Mouse (Mus musculus) cerebellum, postnatal 10 days (tissue): ENCODE measurements at regions not wholly inside any gene's neighbourhood (a gene's known extent, or its start where the extent isn't known, plus 50 kb on each side); places are given as distances from the start of the nearest gene placed in this dataset.

Experiments
- DNase-seq, 2 experiments: peaks; one replicate each; pipeline ENCODE4 v3.0.0; 2021; ENCODE audit warnings: mixed read lengths in 2 of 2

GRCm38 (mm10) chr9:101551256-101551655 lies 299.7 kb upstream of the Ppp2r3a start:
- DNase-seq, result peak in 1 of 2 experiments; percentile 18

DNA sequence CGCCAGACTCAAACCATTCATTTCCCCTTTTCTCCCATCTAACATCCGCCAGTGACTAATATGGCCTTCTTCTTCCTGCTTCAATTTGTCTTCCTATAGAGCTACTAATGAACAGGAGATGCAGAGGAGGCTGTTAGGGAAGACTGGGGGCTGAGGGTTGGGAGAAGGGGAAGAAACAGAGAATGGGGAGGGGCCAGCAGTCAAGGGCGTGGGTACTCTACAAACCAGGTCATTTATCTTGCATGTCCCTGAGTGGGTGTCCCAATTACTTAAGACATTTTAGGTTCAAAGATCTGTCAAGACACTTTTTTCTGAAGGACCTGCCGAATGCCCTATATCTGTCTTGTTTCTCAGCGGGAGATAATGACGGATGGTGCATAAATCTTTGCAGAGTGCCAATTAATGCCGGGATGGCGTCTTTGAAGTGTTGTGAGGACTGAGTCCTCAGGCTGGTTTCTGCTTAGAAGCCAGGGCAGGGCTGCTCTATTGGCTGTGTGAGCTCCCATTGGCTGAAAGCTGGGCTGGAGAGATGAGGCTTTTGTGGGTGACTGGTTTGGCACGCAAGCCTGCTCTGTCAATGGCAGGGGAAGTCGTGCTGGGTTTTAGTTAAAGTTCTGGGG lies 294.7 kb upstream of the Ppp2r3a start:
- DNase-seq, result peak in 1 of 2 experiments; percentile 19

DNA sequence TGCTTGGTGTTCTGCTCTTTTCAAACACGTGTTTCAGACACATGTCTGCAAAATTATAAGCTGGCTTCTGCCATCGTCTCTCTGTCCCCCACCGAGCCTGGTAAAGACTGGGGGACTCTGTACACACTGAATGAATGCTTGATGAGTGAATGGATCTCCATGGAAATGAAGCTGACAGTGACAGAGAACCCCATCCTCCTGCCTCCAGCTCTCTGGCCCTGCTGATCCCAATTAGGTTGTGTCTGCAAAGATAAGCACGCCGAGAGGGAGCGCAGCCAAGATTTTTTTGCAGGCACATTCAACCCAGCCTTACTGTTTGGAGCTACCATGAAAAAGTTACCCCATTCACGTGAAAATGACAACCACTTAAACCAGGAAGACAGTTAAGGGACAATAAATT lies 266.5 kb upstream of the Ppp2r3a start:
- DNase-seq, result peak; percentile 41 to 58

DNA sequence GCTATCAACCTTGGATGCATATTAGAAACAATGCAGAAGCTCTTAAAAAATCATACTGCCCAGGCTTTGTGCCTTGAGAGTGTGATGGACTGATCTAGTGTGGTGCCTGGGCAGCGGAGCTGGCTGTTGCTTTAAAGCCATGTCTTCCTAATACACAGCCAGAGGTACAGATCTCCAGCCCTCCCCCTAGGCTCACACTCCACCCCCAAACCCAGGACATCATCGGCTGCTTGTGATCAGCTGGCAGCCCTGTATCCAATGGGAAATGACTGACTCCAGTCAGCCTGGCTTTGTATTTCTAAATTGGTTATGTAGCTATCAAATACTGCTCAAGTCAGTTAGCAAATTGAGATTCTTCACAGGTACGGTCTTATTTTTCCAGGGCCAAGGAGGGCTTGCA lies 259.2 kb upstream of the Ppp2r3a start:
- DNase-seq, result no peak

- DNase-seq, result no peak
These were observed 257.6 kb upstream of the Ppp2r3a start for GRCm38 (mm10) chr9:101509196-101509595.

GRCm38 (mm10) chr9:101507023-101507690 lies 255.6 kb upstream of the Ppp2r3a start:
- no peak for DNase-seq

GRCm38 (mm10) chr9:101501706-101502465 lies 250.3 kb upstream of the Ppp2r3a start:
- peak; percentile 39 to 51 for DNase-seq

GRCm38 (mm10) chr9:101501036-101501435 lies 249.4 kb upstream of the Ppp2r3a start:
- no peak for DNase-seq

DNA sequence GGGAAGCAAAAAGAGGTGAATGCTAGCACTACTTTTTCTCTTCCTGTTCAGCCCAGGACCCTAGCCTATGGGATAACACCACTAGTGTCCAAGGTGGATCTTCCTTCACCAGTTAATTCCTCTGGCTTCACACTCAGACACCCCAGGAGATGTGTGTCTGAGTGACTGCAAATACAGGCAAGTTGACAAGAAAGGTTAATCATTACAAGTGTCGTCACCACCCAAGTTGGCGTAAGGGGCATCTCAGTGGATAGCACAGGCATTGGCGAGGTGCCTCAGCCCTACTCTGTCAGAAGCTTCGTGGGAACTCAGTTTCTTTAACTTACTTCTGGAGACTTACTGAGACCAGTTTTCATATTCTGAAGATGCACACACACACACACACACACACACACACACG lies 247.1 kb upstream of the Ppp2r3a start:
- no peak for DNase-seq

DNA sequence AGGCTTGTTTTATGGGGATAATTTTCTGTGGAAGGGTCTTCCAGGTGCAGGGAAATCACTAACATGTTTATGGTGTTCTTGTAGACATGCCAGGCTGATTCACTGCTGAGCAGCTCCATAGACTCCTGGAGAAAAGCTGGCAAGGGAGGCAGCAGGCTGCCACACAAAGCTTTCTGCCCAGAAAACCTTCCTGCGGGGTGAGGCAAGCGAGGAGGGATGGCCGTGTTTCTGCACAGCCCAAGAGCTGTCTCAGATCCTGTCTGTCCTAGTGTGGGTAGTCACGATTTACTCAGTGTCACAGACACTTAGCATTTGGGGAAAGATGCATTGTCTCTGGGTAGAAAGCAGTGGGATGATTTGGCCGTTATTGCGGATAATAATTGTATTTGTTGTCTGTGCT lies 244.2 kb upstream of the Ppp2r3a start:
- peak; percentile 81 to 82 for DNase-seq

DNA sequence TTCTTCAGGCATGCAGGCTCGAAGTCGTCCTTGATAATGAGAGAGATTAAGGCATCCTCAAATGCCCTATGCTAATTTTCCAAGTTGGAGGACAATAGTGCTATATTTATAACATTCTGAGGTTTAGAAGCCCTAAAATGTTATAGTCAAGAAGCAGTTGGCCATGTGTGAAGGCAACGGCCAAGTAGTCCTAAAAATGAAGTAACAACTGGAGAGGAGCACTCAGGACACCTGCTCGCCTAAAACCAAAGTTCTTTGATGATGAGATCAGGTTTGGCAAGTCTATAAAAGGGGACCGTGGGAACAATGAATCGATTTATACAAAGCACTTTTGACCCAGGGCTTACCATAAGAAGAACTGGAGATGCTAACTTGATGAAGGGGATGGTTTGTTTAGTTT lies 237.4 kb upstream of the Ppp2r3a start:
- no peak for DNase-seq

GRCm38 (mm10) chr9:101476223-101476622 lies 224.6 kb upstream of the Ppp2r3a start:
- DNase-seq, result no peak

- DNase-seq, result no peak
These were observed 221.5 kb upstream of the Ppp2r3a start for GRCm38 (mm10) chr9:101473074-101473461.

- DNase-seq, result peak; percentile 69 to 70
These were observed 220.8 kb upstream of the Ppp2r3a start for GRCm38 (mm10) chr9:101472101-101473073.

DNA sequence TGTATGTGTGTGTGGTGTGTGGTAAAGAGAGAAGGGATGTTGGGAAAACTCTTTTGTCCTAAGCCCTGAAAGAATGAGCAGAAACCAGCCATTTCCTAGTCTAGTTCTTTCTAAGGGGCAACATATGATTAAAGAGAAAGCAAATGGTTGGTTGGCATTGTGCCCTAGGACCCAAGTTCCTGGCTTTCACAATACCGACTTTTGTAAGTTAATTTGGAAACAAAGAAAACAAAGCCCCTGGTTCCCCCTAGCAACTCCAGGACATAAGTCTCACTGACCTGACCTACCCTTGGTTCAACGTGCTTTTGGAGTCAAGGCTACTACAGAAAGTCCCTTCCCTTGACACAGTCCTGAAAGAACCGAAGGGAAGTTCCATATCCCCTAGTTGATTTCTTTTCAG lies 220.1 kb upstream of the Ppp2r3a start:
- no peak for DNase-seq

DNA sequence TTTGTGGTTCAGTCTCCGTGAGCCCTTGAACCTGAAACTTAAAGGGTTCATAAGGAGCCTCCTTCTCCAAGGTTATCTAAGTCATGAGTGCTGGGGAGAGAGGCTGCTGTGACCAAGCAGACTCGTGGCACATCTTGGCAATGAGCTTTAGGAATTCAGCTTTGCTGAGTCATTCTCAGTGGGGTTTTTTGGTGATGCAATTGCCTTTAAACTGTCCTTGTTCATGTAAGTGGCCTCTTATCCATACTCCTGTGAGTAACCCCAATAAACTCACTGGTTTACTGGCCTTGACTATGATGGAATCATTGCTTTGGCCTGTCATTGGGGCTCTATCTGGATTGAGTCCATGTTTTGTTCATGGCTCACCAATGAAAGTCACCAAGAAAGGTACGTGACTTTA lies 218.2 kb upstream of the Ppp2r3a start:
- no peak for DNase-seq

- peak; percentile 38 to 43 for DNase-seq
These were observed 213.3 kb upstream of the Ppp2r3a start for GRCm38 (mm10) chr9:101464727-101465427.

DNA sequence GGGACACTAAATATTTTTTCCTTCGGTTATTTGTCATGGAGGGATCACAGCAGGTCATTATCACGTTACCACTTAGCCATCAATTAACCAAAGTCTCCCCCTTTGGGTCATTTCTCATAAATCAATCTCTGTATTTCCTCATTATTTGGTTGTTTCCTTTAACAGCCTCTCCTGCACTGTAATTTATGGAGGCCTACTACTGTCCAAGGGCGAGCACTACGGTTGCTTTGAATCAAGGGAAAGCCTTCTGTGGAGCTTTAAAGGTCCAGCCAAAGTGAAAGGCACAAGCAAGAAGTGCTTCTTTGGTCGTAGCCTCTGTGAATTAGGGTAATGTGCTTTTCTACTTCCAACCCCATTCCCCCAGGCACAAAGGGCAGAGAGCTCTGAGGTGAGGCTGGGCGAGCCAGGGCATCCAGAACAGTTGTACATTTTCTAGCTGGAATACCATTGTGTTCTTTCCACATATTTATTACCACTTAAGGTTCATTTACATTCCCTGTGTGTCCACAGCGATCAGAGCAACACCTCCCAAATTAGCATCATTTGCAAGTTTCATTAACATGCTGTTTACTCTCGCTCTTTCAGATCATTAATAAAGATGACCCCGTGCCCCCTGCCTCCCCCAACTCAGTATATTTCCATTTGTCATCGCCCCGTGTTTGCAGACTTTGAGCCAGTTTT lies 207.5 kb upstream of the Ppp2r3a start:
- DNase-seq, result no peak

GRCm38 (mm10) chr9:101458306-101458946 lies 206.8 kb upstream of the Ppp2r3a start:
- no peak for DNase-seq

GRCm38 (mm10) chr9:101446316-101446715 lies 194.7 kb upstream of the Ppp2r3a start:
- peak; percentile 28 to 45 for DNase-seq

GRCm38 (mm10) chr9:101445764-101446163 lies 194.2 kb upstream of the Ppp2r3a start:
- DNase-seq, result peak; percentile 81 to 85
